Mouse (Mus musculus) brain, embryonic 14.5 days (tissue): Measurements from ENCODE around the gene Rassf3.

Source experiments
- CTCF ChIP-seq: fragments of 200-500 bp; IDR thresholded peaks from 2 replicates; pipeline ENCODE4 v1.5.1; 2012; ENCODE audit warnings: inconsistent platforms, mild to moderate bottlenecking, moderate library complexity, borderline replicate concordance; ENCODE audit not compliant: insufficient read depth, insufficient read length; ENCODE audit errors: extremely low read depth
- POLR2A ChIP-seq: fragments of 200-500 bp; IDR thresholded peaks from 2 replicates; pipeline ENCODE4 v1.6.1; 2012; ENCODE audit warnings: mild to moderate bottlenecking, inconsistent platforms, borderline replicate concordance; ENCODE audit not compliant: poor library complexity, insufficient read depth, insufficient read length, severe bottlenecking; ENCODE audit errors: extremely low read depth

- TF ChIP-seq POLR2A (no peak), CTCF (no peak)
These were observed 21.3 kb downstream of the Rassf3 start for GRCm38 (mm10) chr10:121454708-121455475.
